Mouse (Mus musculus) right cerebral cortex, postnatal 25 days (tissue): ENCODE results near the gene Gm3486.
"Not testable (repeated sequence)": the region's sequence is repeated elsewhere in the genome, so short reads cannot be mapped to it uniquely, and the experiment has no call there.

Experiments
- DNase-seq: peaks from one replicate; pipeline ENCODE4 v3.0.0; 2022

Gm3486 gene

GRCm38 (mm10) chr14:41489385-41489784, at the start of gene Gm3486:
Gm3486 (minus strand) TSS chr14:41489485.
- not testable (repeated sequence) for DNase-seq

GRCm38 (mm10) chr14:41524695-41525094, 35.4 kb upstream of the Gm3486 start:
- not testable (repeated sequence) for DNase-seq

GRCm38 (mm10) chr14:41520683-41521082, 31.4 kb upstream of the Gm3486 start:
- DNase-seq = not testable (repeated sequence)

- DNase-seq = not testable (repeated sequence)
Measured at GRCm38 (mm10) chr14:41453418-41453817, 35.9 kb downstream of the Gm3486 start, which contains the start of gene Gm7954. Gm7954 (minus strand) TSS chr14:41453518.
